Mouse (Mus musculus): Measurements from ENCODE around the gene Slf2.

GRCm38 (mm10) chr19:45020348-45020747, 89.4 kb downstream of the Slf2 start:
- TF ChIP-seq CTCF (IDR thresholded peaks at IDR 0.05; ENCODE audit: borderline replicate concordance, extremely low read depth, insufficient read depth, insufficient read length) (no peak), POLR2A (IDR thresholded peaks at IDR 0.05; ENCODE audit: borderline replicate concordance, extremely low read depth, insufficient read depth, insufficient read length, poor library complexity, severe bottlenecking) (no peak)
